Mouse (Mus musculus): Measurements from ENCODE around the gene Klra10. TPM values are rescaled to one million over a fixed set of nuclear protein-coding genes. Genes with fewer than 3 reads are reported as not detected.
"Not testable (repeated sequence)": the region's sequence is repeated elsewhere in the genome, so short reads cannot be mapped to it uniquely, and the experiment has no call there.

Klra10 gene
- polyA plus RNA-seq (2015; fragmentation: Nextera tagmentation; extraction: Ambion mirVana), result not detected in 2 replicates

DNA sequence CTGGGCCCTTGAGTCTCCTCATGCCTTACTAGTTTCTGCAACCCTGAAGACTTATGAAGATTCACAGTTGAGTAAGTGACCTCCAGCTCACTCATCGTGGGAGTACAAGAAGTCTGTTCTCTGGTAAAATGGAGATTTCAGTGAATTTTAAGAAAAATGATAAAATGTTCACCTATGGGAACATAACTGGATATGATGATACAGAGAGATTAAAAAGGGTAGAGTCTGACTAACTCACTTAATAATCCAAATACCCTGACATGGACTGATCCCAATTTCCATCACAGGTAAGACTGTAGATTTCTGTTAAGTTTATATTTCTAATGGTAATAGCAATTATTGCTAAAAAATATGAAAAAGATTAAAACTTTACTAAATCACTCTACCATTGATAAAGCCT lies at the start of gene Klra10:
TSS of gene Klra10 (minus strand) at position 101 of the 400 bp plus-strand sequence.
- H3K27me3 ChIP-seq (ENCODE audit: control insufficient read depth, insufficient read depth, low read length); H3K4me3 ChIP-seq (ENCODE audit: low read depth, low read length); H3K9ac ChIP-seq (ENCODE audit: low read length); DNase-seq (ENCODE audit: low spot score); H3K4me1 ChIP-seq (replicated peaks; ENCODE audit: control insufficient read depth, insufficient read depth); H3K4me2 ChIP-seq (replicated peaks; ENCODE audit: low read depth); H3K27ac ChIP-seq (replicated peaks); H3K9me3 ChIP-seq (ENCODE audit: control insufficient read depth, low read length); H3K36me3 ChIP-seq (ENCODE audit: control insufficient read depth, insufficient read depth, low read length); ATAC-seq (ENCODE audit: low FRiP score, low TSS enrichment): not testable (repeated sequence)
- WGBS, result 76% methylated on average over 1 of the region's 1 CpGs

DNA sequence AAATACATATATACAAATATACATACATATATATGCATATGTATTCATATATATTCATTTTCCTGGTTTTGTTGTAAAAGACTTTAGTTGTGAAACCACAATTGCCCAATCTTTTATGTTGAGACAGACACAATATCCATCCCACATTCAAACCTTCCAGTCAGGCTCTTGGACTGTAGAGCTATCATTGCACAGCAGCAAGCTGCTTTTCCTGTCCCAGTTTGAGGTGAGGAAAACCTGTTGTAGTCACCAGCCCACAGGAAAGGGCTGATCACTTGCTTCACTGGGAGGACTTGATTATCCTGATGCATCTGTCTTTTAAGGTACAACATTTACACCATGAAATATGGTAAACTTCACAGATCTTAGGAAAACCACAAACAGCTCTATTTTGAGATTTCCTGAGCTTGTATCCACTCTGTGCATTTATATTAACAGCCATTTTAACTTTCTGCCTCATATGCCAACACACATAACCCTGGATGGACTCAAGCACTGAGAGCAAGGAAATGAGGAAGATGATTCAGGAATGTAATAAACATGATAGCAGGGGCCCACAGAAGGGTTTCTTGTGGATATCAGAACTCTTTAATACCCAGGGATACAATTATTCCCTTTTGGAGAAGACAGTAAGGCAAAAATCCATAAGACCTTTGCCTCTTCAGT lies 6.4 kb upstream of the Klra10 start:
- Histone ChIP-seq H3K9ac (ENCODE audit: low read length) (no peak overlapping the region), H3K27me3 (ENCODE audit: control insufficient read depth, insufficient read depth, low read length) (no peaks in the 10 kb centered on the region), H3K27ac (replicated peaks) (no peak overlapping the region), H3K4me3 (ENCODE audit: low read depth, low read length) (no peak overlapping the region), H3K9me3 (ENCODE audit: control insufficient read depth, low read length) (no peaks in the 10 kb centered on the region), H3K4me1 (replicated peaks; ENCODE audit: control insufficient read depth, insufficient read depth) (no peaks in the 10 kb centered on the region), H3K36me3 (ENCODE audit: control insufficient read depth, insufficient read depth, low read length) (no peaks in the 10 kb centered on the region), H3K4me2 (replicated peaks; ENCODE audit: low read depth) (no peak overlapping the region)
- DNase-seq (ENCODE audit: low spot score) (no peak), ATAC-seq (ENCODE audit: low FRiP score, low TSS enrichment) (no peak)
- TF ChIP-seq CTCF (IDR thresholded peaks at IDR 0.05; ENCODE audit: low read depth) (no peak), EP300 (optimal IDR thresholded peaks at IDR 0.05) (no peak)

DNA sequence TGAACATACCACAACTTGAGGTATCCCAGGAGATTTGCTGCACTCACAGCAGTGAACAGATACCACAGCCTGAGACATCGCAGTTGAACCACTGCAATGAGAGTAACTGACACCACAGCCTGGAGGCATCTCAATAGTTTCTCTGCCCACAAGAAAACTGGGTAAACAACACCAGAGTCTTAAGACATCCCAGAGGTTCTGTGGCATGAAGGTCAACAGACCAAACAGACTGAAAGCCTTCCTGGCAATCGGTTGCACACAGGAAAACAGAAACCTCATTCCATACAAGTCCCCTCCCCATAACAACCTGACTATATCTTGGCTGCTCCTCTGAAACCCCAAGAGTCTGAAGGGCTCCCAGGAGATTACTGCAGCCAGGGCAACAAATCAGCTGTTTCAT lies 26.4 kb downstream of the Klra10 start:
- ATAC-seq (ENCODE audit: low FRiP score, low TSS enrichment) (no peak), DNase-seq (ENCODE audit: low spot score) (no peak)
- Histone ChIP-seq H3K9ac (ENCODE audit: low read length) (no peak overlapping the region), H3K27me3 (ENCODE audit: control insufficient read depth, insufficient read depth, low read length) (no peaks in the 10 kb centered on the region), H3K4me3 (ENCODE audit: low read depth, low read length) (no peak overlapping the region), H3K4me1 (replicated peaks; ENCODE audit: control insufficient read depth, insufficient read depth) (no peaks in the 10 kb centered on the region), H3K27ac (replicated peaks) (no peak overlapping the region), H3K9me3 (ENCODE audit: control insufficient read depth, low read length) (no peaks in the 10 kb centered on the region), H3K36me3 (ENCODE audit: control insufficient read depth, insufficient read depth, low read length) (no peaks in the 10 kb centered on the region), H3K4me2 (replicated peaks; ENCODE audit: low read depth) (no peak overlapping the region)
- 86% methylated on average over 2 of the region's 2 CpGs for WGBS
- TF ChIP-seq CTCF (IDR thresholded peaks at IDR 0.05; ENCODE audit: low read depth) (no peak), EP300 (optimal IDR thresholded peaks at IDR 0.05) (no peak)

DNA sequence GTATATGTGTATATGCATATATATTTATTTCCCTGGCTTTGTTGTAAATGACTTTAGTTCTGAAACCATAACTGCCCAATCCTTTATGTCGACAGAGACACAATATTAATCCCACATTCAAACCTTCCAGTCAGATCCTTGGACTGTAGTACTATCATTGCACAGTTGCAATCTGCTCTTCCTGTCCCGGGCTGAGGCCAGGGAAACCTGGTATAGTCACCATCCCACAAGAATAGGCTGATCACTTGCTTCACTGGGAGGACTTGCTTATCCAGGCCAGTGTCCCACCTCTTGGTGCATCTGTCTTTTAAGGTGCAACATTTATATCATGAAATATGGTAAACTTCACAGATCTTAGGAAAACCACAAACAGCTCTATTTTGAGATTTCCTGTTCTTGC lies 44.2 kb downstream of the Klra10 start:
- WGBS, result 66% methylated on average over 2 of the region's 2 CpGs
- Histone ChIP-seq H3K36me3 (ENCODE audit: control insufficient read depth, insufficient read depth, low read length) (no peaks in the 10 kb centered on the region), H3K4me1 (replicated peaks; ENCODE audit: control insufficient read depth, insufficient read depth) (no peaks in the 10 kb centered on the region), H3K4me3 (ENCODE audit: low read depth, low read length) (no peak overlapping the region), H3K27me3 (ENCODE audit: control insufficient read depth, insufficient read depth, low read length) (no peaks in the 10 kb centered on the region), H3K27ac (replicated peaks) (no peak overlapping the region), H3K4me2 (replicated peaks; ENCODE audit: low read depth) (no peak overlapping the region), H3K9ac (ENCODE audit: low read length) (no peak overlapping the region), H3K9me3 (ENCODE audit: control insufficient read depth, low read length) (no peaks in the 10 kb centered on the region)
- TF ChIP-seq EP300 (optimal IDR thresholded peaks at IDR 0.05) (no peak), CTCF (IDR thresholded peaks at IDR 0.05; ENCODE audit: low read depth) (no peak)
- ATAC-seq (ENCODE audit: low FRiP score, low TSS enrichment) (no peak), DNase-seq (ENCODE audit: low spot score) (no peak)

DNA sequence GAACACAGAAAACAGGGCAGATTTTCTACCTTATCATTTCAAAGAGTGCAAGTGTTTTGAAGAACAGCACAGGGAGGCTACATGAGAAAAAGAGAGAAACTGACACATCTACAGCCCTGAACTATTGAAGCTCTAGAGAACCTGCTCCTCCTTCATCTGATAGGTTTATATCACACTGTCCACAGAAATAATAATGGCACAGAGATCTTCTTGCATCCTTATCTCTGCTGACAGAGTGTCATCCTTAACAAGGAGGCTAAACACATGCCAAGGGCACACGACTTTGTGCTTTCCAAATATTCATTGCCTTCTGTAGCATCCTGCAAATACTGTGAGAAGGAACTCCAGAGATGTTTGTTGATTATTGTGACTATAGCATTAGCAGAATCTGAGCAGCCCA lies 45.1 kb downstream of the Klra10 start:
- H3K4me2 ChIP-seq (replicated peaks; ENCODE audit: low read depth), result no peak overlapping the region
- no peak overlapping the region for H3K27ac ChIP-seq (replicated peaks)
- H3K36me3 ChIP-seq (ENCODE audit: control insufficient read depth, insufficient read depth, low read length), result no peaks in the 10 kb centered on the region
- no peak overlapping the region for H3K9ac ChIP-seq (ENCODE audit: low read length)
- ATAC-seq (ENCODE audit: low FRiP score, low TSS enrichment), result no peak
- no peak for TF ChIP-seq EP300 (optimal IDR thresholded peaks at IDR 0.05)
- no peak for TF ChIP-seq CTCF (IDR thresholded peaks at IDR 0.05; ENCODE audit: low read depth)
- 36% methylated on average over 1 of the region's 1 CpGs for WGBS
- H3K4me1 ChIP-seq (replicated peaks; ENCODE audit: control insufficient read depth, insufficient read depth), result no peaks in the 10 kb centered on the region
- H3K9me3 ChIP-seq (ENCODE audit: control insufficient read depth, low read length), result no peaks in the 10 kb centered on the region
- no peaks in the 10 kb centered on the region for H3K27me3 ChIP-seq (ENCODE audit: control insufficient read depth, insufficient read depth, low read length)
- DNase-seq (ENCODE audit: low spot score), result no peak
- no peak overlapping the region for H3K4me3 ChIP-seq (ENCODE audit: low read depth, low read length)

DNA sequence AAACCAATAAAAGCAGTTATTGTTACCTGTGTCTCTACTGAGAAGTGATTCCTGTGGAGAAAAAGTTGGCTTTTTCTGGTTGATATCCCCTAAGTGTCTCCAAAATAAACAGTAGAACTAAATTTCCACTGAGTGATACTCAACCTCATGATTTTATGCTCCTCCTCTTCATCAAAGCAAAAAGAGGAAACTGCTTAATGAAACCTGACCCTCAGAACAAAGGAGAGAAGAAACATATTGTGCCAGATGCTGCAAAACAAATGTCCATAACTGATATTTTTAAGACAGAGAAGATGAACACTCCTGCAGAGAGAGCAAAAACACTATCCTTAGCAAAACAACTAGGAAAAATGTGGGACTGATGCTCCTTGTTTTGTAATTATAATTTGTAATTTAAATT lies 48.5 kb downstream of the Klra10 start, which contains the start of gene Klra7:
TSS of gene Klra7 (minus strand) at position 101 of the 400 bp plus-strand sequence.
- no peaks in the 10 kb centered on the region for H3K27me3 ChIP-seq (ENCODE audit: control insufficient read depth, insufficient read depth, low read length)
- H3K36me3 ChIP-seq (ENCODE audit: control insufficient read depth, insufficient read depth, low read length), result no peaks in the 10 kb centered on the region
- no peaks in the 10 kb centered on the region for H3K9me3 ChIP-seq (ENCODE audit: control insufficient read depth, low read length)
- H3K4me3 ChIP-seq (ENCODE audit: low read depth, low read length), result no peak within 1 kb of the TSS
- no peaks in the 10 kb centered on the region for H3K4me1 ChIP-seq (replicated peaks; ENCODE audit: control insufficient read depth, insufficient read depth)
- no peak within 1 kb of the TSS for H3K4me2 ChIP-seq (replicated peaks; ENCODE audit: low read depth)
- DNase-seq (ENCODE audit: low spot score) (no peak), ATAC-seq (ENCODE audit: low FRiP score, low TSS enrichment) (no peak)
- TF ChIP-seq CTCF (IDR thresholded peaks at IDR 0.05; ENCODE audit: low read depth), result no peak
- no peak for TF ChIP-seq EP300 (optimal IDR thresholded peaks at IDR 0.05)
- no peak within 1 kb of the TSS for H3K27ac ChIP-seq (replicated peaks)
- H3K9ac ChIP-seq (ENCODE audit: low read length), result no peak within 1 kb of the TSS

Other genes starting within 250 kb of the Klra10 start
- not detected in 2 replicates for gene Klra4, start 214.7 kb downstream of the Klra10 start, polyA plus RNA-seq (2015; fragmentation: Nextera tagmentation; extraction: Ambion mirVana)
- not detected in 2 replicates for gene Klra8, start 152.0 kb downstream of the Klra10 start, polyA plus RNA-seq (2015; fragmentation: Nextera tagmentation; extraction: Ambion mirVana)
- gene Klra9, start 88.8 kb downstream of the Klra10 start, polyA plus RNA-seq (2015; fragmentation: Nextera tagmentation; extraction: Ambion mirVana), result not detected in 2 replicates
- not detected in 2 replicates for gene Klra7, start 48.6 kb downstream of the Klra10 start, polyA plus RNA-seq (2015; fragmentation: Nextera tagmentation; extraction: Ambion mirVana)
- not detected in 2 replicates for gene Klra3, start 55.6 kb upstream of the Klra10 start, polyA plus RNA-seq (2015; fragmentation: Nextera tagmentation; extraction: Ambion mirVana)
- not detected in 2 replicates for gene Klra1, start 104.9 kb upstream of the Klra10 start, polyA plus RNA-seq (2015; fragmentation: Nextera tagmentation; extraction: Ambion mirVana)